Mouse (Mus musculus) embryonic facial prominence, embryonic 13.5 days (tissue): ENCODE measurements around the gene Kiss1r. TPM values are rescaled to one million over a fixed set of nuclear protein-coding genes. Genes with fewer than 3 reads are reported as not detected.

Source experiments
- ATAC-seq: fragments of 200-750 bp; cut with Nextera tagmentation; 2 replicates; pipeline ENCODE4 v1.8.0; 2017; ENCODE audit warnings: low read depth; ENCODE audit not compliant: insufficient number of reproducible peaks, insufficient read depth, low FRiP score, low TSS enrichment
- H3K27ac ChIP-seq: fragments of 300-500 bp; sonication (generic); 2 replicates; pipeline ENCODE4 v1.5.1; 2015; ENCODE audit warnings: moderate library complexity, mild to moderate bottlenecking, inconsistent platforms
- H3K27me3 ChIP-seq: fragments of 300-500 bp; sonication (generic); 2 replicates; pipeline ENCODE4 v1.6.1; 2015; ENCODE audit warnings: mild to moderate bottlenecking, inconsistent platforms
- H3K36me3 ChIP-seq: fragments of 300-500 bp; sonication (generic); 2 replicates; pipeline ENCODE4 v1.6.1; 2015; ENCODE audit warnings: mild to moderate bottlenecking, inconsistent platforms
- H3K4me1 ChIP-seq: fragments of 300-500 bp; sonication (generic); 2 replicates; pipeline ENCODE4 v1.6.1; 2015; ENCODE audit warnings: inconsistent platforms
- H3K4me2 ChIP-seq: fragments of 300-500 bp; sonication (generic); 2 replicates; pipeline ENCODE4 v1.6.1; 2015; ENCODE audit warnings: moderate library complexity, mild to moderate bottlenecking, inconsistent platforms
- H3K4me3 ChIP-seq: fragments of 300-500 bp; sonication (generic); 2 replicates; pipeline ENCODE4 v1.5.1; 2015; ENCODE audit warnings: mild to moderate bottlenecking, inconsistent platforms
- H3K9ac ChIP-seq: fragments of 300-500 bp; sonication (generic); 2 replicates; pipeline ENCODE4 v1.6.1; 2015; ENCODE audit warnings: mild to moderate bottlenecking, inconsistent platforms
- H3K9me3 ChIP-seq: fragments of 300-500 bp; sonication (generic); 2 replicates; pipeline ENCODE4 v1.6.1; 2016; ENCODE audit warnings: inconsistent platforms
- WGBS: fragments of 180-500 bp; shearing (Covaris S2); methylation state at CpG from one replicate; pipeline ENCODE4 v1.1.7; 2015; ENCODE audit warnings: mixed read lengths; 5-methylcytosine and 5-hydroxymethylcytosine counted together
- polyA plus RNA-seq: library from polyadenylated mRNA; unstranded; fragments of >200 nt; fragmentation: Nextera tagmentation; extraction: Ambion mirVana; gene quantifications from 2 replicates; pipeline ENCODE4 v1.2.1, GENCODE M21; 2015

The Kiss1r gene
- polyA plus RNA-seq, 1 experiment from 2014 or later, result 1.3 TPM

DNA sequence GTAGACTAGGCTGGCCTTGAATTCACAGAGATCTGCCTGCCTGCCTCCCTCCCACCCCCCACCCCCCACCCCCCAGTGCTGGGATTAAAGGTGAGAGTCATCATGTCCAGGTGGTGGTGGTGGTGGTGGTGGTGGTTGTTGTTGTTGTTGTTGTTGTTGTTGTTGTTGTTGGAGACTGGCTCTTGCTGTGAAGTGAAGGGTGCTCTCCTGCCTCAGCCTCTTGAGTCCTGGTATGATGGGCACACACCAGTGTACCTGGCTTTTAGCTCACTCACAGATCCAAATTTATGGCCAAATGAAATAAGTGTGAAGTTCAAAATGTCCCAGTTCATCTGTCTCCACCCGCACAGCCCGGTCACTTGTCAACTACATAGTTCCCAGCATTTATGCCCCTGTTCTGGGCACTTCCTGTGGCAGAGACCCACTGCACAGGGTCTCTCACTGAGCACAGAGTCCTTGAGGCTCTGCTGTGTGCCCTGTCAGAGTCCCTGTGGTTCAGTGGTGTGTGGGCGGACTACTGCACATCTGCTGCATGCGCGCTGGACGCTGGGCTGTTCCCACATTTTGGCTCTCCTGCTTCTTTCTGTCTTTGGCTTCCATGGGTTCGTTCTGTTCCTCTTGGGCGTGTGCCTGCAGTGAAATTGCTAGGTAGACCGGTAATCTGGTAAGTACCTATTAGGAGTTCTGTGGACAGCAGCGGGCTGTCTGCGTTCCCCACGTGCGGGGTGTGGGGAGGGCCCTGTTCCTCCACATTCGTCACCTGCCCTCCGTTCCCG is 18.2 kb downstream of the Kiss1r start:
- H3K9me3 ChIP-seq, result no peaks in the 10 kb centered on the region
- peak overlapping the region; percentile 49; the same call in 1 of the 2 replicates for H3K27ac ChIP-seq
- no peak overlapping the region for H3K9ac ChIP-seq
- H3K4me1 ChIP-seq, result peaks cover 66% of the 10 kb centered on the region
- peaks cover 65% of the 10 kb centered on the region for H3K36me3 ChIP-seq
- no peaks in the 10 kb centered on the region for H3K27me3 ChIP-seq
- no peak overlapping the region for H3K4me2 ChIP-seq
- WGBS, result 84% methylated on average over 16 of the region's 16 CpGs
- H3K4me3 ChIP-seq, result no peak overlapping the region
- no peak for ATAC-seq

DNA sequence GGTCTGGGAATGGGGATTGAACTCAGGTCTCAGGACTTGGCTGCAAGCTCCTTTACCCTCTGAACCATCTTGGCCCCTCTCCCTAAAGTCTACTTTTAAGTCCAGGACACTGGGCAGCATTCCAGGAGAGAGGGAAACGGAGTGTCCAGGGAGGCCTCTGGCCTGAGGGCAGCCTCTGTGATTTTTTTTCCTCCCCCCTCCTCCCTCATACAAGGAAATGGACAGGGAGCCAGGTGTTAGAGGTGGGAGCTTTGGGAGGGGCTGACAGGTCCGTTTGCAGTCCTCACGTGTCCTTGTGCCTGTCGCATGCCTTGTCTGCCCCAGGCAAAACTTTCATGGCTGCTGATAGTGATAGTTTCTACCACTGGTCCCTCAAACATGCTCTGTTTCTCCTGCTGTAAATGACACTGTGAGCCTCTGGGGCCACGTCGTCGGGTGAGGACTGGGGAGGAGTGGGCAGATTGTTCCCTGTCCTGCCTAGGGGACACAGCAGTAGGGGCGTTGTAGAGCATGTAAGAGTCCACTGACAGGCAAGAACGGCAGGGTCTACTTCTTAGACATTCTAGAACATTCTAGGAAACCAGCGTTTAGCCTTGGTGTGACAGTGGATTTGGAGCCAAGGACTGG is 19.6 kb downstream of the Kiss1r start:
- H3K4me1 ChIP-seq, result peaks cover 65% of the 10 kb centered on the region
- peak overlapping the region; percentile 1; the same call in 1 of the 2 replicates for H3K4me2 ChIP-seq
- H3K9me3 ChIP-seq, result no peaks in the 10 kb centered on the region
- H3K27ac ChIP-seq, result peak overlapping the region; percentile 35
- no peak for ATAC-seq
- peaks cover 70% of the 10 kb centered on the region for H3K36me3 ChIP-seq
- no peaks in the 10 kb centered on the region for H3K27me3 ChIP-seq
- WGBS, result 56% methylated on average over 10 of the region's 10 CpGs
- no peak overlapping the region for H3K4me3 ChIP-seq
- 0 out of 2 replicates have a peak overlapping the region, but pooled peaks have one; percentile 21 for H3K9ac ChIP-seq

DNA sequence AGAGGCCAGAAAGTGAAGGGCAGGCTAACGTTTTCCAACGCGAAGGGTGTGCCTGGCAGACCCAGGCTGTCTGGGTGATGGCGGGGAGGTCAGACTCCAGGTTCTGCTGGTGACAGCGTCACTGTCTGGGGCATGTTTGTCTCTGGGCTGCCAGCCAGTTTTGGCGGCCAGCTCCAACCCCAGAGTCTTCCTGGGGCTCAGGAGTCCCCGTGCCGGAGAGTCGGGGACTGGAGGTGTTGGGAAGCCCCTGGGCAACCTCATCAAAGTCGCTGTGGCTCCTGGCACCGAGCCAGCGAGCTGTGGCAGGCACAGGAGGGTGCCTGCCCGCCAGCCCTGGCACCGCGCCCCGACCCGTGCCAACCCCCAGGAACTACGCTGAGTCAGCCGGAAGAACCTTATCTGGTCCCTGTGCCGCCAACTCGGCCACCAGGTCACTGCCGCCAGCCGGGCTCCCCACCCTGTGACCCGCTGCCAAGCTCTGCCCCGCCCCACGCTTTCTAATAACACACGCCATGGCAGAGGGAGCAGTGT is 20.2 kb downstream of the Kiss1r start:
- 68% methylated on average over 27 of the region's 27 CpGs for WGBS
- ATAC-seq, result no peak
- Histone ChIP-seq H3K27ac (peak overlapping the region; percentile 35), H3K4me3 (no peak overlapping the region), H3K9ac (0 out of 2 replicates have a peak overlapping the region, but pooled peaks have one; percentile 27), H3K27me3 (no peaks in the 10 kb centered on the region), H3K9me3 (no peaks in the 10 kb centered on the region), H3K4me2 (peak overlapping the region; percentile 1; the same call in 1 of the 2 replicates), H3K4me1 (peaks cover 61% of the 10 kb centered on the region), H3K36me3 (peaks cover 70% of the 10 kb centered on the region)

DNA sequence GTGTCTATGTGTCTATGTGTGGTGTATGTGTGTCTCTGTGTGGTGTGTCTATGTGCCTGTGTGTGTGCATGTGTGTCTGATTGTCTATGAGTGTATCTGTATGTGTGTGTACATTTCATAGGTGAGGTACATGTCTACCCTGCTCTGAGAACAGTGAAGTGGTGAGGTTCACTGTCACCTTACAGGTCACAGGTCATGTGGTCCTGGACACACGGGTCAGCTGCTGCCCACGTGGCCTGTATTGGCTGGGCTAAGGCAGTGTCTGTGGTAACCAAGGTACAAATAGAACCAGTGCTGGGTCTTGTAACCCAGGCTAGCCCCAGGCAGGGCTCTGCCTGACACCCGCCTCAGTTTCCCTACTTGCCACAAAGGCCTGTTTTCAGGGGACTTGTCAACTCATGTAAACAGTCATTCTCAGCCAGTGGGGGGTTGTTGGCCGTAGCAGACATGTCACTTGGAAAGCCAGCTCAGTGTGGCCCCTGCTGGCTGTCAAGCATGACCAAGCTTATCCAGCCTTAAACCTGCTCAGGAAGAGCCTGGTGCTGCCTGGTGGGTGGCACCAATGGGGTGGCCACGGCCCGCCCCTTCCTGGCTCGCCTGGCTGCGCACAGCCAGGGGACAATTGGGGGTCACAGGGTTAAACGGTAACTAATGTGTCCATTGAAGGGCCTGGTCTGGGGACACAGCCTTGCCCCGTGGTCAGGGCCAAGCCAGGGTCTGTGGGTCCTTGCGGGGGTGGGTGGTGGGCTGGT is 21.2 kb downstream of the Kiss1r start:
- Histone ChIP-seq H3K4me1 (peaks cover 53% of the 10 kb centered on the region), H3K27me3 (no peaks in the 10 kb centered on the region), H3K4me3 (no peak overlapping the region), H3K27ac (no peak overlapping the region), H3K4me2 (no peak overlapping the region), H3K36me3 (peaks cover 65% of the 10 kb centered on the region), H3K9ac (peak overlapping the region; percentile 27; the same call in 1 of the 2 replicates), H3K9me3 (no peaks in the 10 kb centered on the region)
- ATAC-seq, result no peak
- WGBS, result 51% methylated on average over 11 of the region's 11 CpGs

DNA sequence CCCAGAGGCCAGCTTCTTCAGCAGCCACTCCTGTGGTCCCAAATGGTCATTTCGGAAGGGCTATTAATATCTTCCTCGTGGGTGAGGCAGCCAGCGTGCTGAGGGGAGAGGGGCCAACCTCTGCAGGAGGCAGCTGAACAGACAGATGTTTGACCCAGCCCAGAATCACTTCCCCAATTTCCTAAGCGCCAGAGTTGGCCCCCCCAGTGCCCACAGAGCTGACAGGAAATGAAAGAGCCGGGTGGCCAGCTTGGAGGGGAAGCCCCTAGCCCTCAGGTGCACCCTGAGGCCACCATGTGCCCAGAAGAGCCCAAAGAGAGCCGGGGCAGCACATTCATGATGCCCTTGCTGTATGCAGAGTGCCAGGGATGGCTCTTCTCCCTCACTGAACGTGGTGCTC is 24.0 kb downstream of the Kiss1r start:
- no peak overlapping the region for H3K27ac ChIP-seq
- ATAC-seq, result no peak
- no peaks in the 10 kb centered on the region for H3K9me3 ChIP-seq
- H3K4me1 ChIP-seq, result peaks cover 58% of the 10 kb centered on the region
- H3K27me3 ChIP-seq, result no peaks in the 10 kb centered on the region
- no peak overlapping the region for H3K4me2 ChIP-seq
- no peak overlapping the region for H3K9ac ChIP-seq
- H3K4me3 ChIP-seq, result no peak overlapping the region
- H3K36me3 ChIP-seq, result peaks cover 47% of the 10 kb centered on the region
- WGBS, result 67% methylated on average over 7 of the region's 7 CpGs

DNA sequence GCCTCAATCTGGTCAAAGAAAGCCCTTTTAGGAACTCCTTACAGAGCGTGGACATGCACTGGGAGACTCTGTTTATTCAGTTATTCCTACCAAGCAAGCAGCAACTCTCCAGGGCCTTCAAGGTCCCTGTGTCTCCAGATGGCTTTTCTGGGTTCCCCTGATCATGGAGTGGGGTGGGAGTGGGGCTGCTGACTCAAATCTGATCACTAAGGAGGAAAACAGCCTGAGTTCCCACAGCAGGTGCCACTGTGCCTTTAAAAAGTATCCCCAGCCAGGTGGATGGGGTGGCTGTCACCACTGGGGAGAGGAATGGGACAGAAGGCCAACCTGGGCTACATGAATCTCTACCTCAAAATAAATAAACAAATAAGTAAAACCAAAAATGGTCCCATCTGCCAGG is 26.2 kb downstream of the Kiss1r start:
- no peak overlapping the region for H3K9ac ChIP-seq
- no peak overlapping the region for H3K4me2 ChIP-seq
- H3K27ac ChIP-seq, result peak overlapping the region; percentile 33; the same call in 1 of the 2 replicates
- WGBS, result 84% methylated on average over 1 of the region's 1 CpGs
- peaks cover 55% of the 10 kb centered on the region for H3K36me3 ChIP-seq
- no peaks in the 10 kb centered on the region for H3K9me3 ChIP-seq
- H3K27me3 ChIP-seq, result no peaks in the 10 kb centered on the region
- no peak for ATAC-seq
- peaks cover 53% of the 10 kb centered on the region for H3K4me1 ChIP-seq
- H3K4me3 ChIP-seq, result no peak overlapping the region

DNA sequence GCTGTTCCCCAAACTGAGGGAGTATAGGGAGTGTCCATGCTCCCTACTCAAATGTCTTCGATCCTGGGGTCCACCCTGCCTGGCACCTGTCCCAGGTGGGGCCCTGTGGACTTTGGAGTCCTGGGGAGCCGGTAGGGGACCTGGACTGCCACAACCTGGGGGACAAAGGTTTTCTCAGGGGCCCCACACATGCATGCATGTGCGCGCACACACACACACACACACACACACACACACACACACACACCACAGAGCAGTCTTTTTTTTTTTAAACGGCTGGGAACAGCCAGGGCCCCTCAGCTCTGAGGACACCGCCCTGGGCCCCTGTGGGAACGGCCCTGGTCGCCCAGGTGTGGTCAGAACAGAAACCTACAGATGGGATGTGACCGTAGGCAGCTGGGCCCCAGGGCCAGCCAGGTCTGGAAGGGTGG is 26.7 kb downstream of the Kiss1r start:
- no peaks in the 10 kb centered on the region for H3K9me3 ChIP-seq
- H3K36me3 ChIP-seq, result peaks cover 56% of the 10 kb centered on the region
- ATAC-seq, result no peak
- H3K4me1 ChIP-seq, result peaks cover 50% of the 10 kb centered on the region
- no peaks in the 10 kb centered on the region for H3K27me3 ChIP-seq
- 66% methylated on average over 9 of the region's 9 CpGs for WGBS
- no peak overlapping the region for H3K9ac ChIP-seq
- no peak overlapping the region for H3K4me3 ChIP-seq
- no peak overlapping the region for H3K4me2 ChIP-seq
- H3K27ac ChIP-seq, result peak overlapping the region; percentile 33; the same call in 1 of the 2 replicates

DNA sequence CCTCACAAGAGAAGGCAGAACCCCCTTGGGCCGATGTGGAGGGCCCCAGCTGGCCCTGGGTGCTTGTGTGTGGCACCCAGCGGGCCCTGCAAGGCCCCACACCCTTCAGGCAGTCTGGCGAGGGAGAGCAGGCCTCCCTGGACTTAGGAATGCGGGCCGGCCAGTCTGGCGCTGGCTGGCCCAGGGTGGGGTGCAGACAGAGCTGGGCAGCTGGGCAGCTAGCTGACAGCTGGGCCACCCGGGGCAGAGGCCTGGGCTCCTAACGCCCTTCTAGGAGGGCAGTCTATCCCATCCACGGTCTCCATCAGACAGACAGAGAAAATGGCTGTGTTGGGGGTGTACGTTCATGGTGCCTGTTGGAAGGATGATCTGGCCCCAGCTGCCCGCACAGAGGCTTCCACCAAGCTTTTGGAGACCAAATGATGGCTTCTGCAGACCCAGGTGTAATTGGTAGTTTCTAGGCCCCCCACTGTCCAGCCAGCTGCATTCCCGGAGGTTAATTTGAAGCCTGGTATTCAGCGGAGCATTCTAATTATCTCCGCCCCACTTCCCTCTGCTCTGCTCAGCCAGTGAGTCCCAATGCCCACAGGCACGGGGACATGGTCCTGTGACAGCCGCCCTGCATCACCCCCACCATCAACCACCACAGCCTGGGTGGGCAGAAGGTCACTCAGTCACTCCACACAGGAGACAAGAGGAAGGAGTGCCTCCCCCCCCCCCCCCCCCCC is 28.9 kb downstream of the Kiss1r start:
- peak overlapping the region; percentile 58 for H3K9ac ChIP-seq
- ATAC-seq, result 0 out of 2 replicates have a peak, but pooled peaks have one; percentile 53
- WGBS, result 23% methylated on average over 16 of the region's 16 CpGs
- H3K9me3 ChIP-seq, result no peaks in the 10 kb centered on the region
- H3K27ac ChIP-seq, result peak overlapping the region; percentile 78
- H3K4me3 ChIP-seq, result 0 out of 2 replicates have a peak overlapping the region, but pooled peaks have one; percentile 4
- H3K27me3 ChIP-seq, result no peaks in the 10 kb centered on the region
- H3K4me2 ChIP-seq, result peak overlapping the region; percentile 28
- H3K4me1 ChIP-seq, result peaks cover 45% of the 10 kb centered on the region
- peaks cover 64% of the 10 kb centered on the region for H3K36me3 ChIP-seq

DNA sequence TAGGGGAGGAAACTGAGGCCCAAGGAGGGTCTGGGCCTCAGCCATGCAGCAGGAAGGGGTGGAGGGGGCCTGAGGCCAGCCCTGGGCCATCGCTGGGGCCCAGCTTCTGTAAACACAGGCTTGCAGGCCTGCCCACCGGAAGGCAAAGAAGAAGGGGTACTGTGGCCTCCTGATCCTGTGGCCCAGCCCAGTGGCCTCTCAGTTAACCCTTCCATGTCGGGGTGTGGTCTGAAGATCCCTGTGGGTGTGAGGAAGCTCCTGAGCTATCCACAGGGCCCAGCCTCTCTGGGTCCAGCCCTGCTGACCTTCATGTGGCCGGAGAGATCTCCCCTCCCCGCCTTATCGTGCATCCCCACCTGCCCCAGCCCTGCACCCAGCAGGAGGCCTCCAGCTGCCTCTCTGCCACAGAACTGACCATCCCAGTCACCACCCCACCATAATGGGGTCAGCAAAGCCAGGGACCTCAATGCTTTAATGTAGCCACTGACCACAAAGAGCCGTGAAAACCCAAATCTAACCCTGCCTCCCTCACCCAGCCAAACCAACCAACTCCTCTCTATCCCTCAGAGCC is 30.1 kb downstream of the Kiss1r start:
- Histone ChIP-seq H3K27me3 (no peaks in the 10 kb centered on the region), H3K9ac (peak overlapping the region; percentile 40; the same call in 1 of the 2 replicates), H3K4me2 (peak overlapping the region; percentile 27), H3K36me3 (peaks cover 64% of the 10 kb centered on the region), H3K4me3 (no peak overlapping the region), H3K9me3 (no peaks in the 10 kb centered on the region), H3K4me1 (peaks cover 43% of the 10 kb centered on the region), H3K27ac (peak overlapping the region; percentile 78)
- WGBS, result 30% methylated on average over 7 of the region's 7 CpGs
- ATAC-seq, result no peak

DNA sequence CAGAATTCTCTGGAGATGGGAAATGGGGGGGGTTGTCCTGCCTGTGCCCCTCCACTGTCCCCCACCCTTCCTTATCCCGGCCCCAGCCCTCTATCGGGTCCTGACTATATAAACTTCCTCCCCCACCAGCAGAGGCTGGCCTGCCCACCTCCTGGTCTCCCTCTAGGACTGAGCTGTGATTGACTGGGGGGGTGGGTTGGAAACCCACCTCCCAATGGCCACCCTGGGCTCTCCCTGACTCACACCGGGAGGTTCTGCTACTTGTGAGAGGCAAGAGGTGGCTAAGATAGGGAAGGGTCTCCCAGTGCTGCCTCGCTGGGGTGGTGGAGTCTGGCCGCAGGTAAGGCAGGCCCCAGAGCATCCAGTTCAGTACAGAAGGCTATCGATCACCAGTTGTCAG is 30.7 kb downstream of the Kiss1r start:
- Histone ChIP-seq H3K4me2 (0 out of 2 replicates have a peak overlapping the region, but pooled peaks have one; percentile 27), H3K9me3 (no peaks in the 10 kb centered on the region), H3K36me3 (peaks cover 63% of the 10 kb centered on the region), H3K27me3 (no peaks in the 10 kb centered on the region), H3K9ac (no peak overlapping the region; the same call in 1 of the 2 replicates), H3K4me1 (peaks cover 43% of the 10 kb centered on the region), H3K4me3 (no peak overlapping the region), H3K27ac (peak overlapping the region; percentile 39; the same call in 1 of the 2 replicates)
- 72% methylated on average over 6 of the region's 6 CpGs for WGBS
- ATAC-seq, result no peak
